Mouse (Mus musculus) erythroblast, embryonic 14.5 days (primary cell): Measurements from ENCODE around the gene Uvrag.

ENCODE experiments used
- GATA1 ChIP-seq: IDR thresholded peaks from 2 replicates; pipeline ENCODE4 v1.6.1; 2012; ENCODE audit warnings: low read length, inconsistent platforms, mixed read lengths
- TAL1 ChIP-seq: IDR thresholded peaks from 3 replicates; pipeline ENCODE4 v1.6.1; 2012; ENCODE audit warnings: low read length, inconsistent platforms, mixed read lengths

DNA sequence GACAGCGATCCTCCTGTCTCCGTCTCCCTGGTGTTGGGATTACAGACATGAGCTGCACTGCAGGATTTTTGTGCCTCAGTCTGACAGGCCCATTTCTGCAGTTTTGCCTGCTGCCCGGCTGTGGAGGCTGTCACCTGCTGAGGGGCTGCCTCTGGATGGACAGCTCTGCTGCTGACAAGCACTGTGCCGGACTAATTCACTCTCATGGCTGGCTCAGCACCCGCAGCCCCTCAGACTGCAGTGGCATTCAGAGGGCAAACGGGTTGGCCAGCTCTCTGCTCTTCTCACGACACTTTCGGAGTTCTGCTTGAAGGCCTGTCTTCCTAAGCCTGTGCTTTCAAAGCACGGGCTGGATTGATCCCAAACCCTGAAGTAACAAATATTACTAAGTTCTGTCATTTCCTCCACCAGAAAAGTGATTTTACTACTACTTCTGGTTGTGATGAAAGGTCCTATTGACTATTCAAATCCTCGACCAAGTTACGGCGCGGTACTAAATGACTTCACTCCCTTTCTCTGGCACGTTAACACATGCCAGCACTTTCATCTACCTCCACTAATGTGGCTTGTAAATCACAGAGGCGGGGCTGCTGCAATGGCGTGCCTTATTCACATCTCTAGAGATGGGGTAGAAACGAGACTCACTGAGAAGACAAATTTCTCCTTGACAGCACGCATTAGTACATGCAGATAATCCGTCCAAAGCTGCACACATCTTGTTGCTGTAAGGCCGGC lies 203.7 kb downstream of the Uvrag start:
- no peak for TF ChIP-seq GATA1
- TF ChIP-seq TAL1, result no peak
